ENCODE assay signal across 8 mouse cellular contexts in the genomic region with DNA sequence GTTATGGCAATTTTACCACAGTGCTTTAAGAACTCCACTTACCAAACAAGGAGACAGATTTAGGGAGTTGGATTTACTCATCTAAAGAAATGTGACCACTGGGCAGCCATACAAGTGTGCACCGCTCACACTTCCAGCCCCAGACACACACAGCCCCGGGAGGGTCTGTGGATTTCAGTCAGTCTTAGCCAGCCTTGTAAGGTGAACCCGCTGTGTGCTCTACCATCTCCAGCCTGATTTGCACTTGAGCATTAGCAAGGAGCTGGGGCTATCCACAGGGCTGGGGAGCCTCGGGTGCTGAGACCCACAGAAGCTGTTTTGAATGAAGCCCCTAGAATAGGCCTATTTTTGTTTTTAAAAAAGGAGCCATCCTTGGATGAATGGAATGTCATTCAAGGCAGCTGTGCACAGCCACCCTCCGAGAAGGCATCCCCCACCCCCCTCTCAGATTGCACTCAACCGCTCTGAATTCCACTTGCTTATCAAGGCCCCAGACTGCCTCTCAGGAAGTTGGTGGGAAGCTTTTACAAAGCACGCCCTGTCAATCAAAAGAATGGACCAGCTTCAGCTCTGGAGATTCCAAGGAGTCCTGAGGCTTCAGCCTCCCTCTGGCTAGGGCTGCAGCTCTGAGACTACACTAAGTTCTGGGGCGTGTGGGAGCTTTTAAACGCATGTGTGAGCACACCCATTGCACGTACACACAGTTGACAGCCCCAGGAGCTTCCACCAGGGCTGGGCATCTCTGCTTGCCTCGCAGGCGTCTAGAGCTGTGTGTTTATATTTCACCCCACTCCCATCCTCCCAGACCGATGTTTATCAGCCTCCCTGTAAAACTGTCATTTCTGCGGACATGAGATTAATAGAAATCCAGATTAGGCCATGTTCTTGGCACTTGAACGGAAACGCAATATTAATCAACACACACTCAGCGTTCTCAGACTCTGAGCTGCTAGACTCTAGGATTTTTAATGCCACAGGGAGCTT. TPM values are rescaled to one million over a fixed set of nuclear protein-coding genes. Genes with fewer than 3 reads are reported as not detected.
DNase-seq lines count a peak whose midpoint lies in the region; ATAC-seq lines count a peak whose summit lies in the region.

No protein-coding gene starts in this region.

- H3K9me3 ChIP-seq in megakaryocyte, embryonic 14.5 days = peaks cover 2% of the 10 kb centered on the region; the same call in 1 of the 2 replicates
- no peaks in the 10 kb centered on the region for H3K9me3 ChIP-seq in forebrain, embryonic 13.5 days (replicated peaks)
- no peaks in the 10 kb centered on the region for H3K9me3 ChIP-seq in limb, embryonic 11.5 days (ENCODE audit: control insufficient read depth, low read length)
- no peaks in the 10 kb centered on the region for H3K9me3 ChIP-seq in midbrain, embryonic 15.5 days

- peak; percentile 29 for DNase-seq in limb, embryonic 11.5 days (ENCODE audit: low spot score)
- DNase-seq in gastrocnemius, postnatal 4 days (ENCODE audit: low spot score in 2 of 2) = no peak
- no peak for DNase-seq in adrenal gland, postnatal 36 days
- no peak for DNase-seq in adrenal gland, postnatal 25 days

- 19% methylated on average over 17 of the region's 17 CpGs for WGBS in forebrain, embryonic 13.5 days
- WGBS in limb, embryonic 11.5 days = 35% methylated on average over 17 of the region's 17 CpGs
- WGBS in midbrain, embryonic 15.5 days = 16% methylated on average over 17 of the region's 17 CpGs

- H3K36me3 ChIP-seq in megakaryocyte, embryonic 14.5 days (replicated peaks; ENCODE audit: low read length) = no peaks in the 10 kb centered on the region
- H3K36me3 ChIP-seq in forebrain, embryonic 13.5 days (ENCODE audit: poor library complexity, severe bottlenecking) = peaks cover 10% of the 10 kb centered on the region
- H3K36me3 ChIP-seq in limb, embryonic 11.5 days (ENCODE audit: control insufficient read depth, insufficient read depth, low read length) = no peaks in the 10 kb centered on the region
- no peaks in the 10 kb centered on the region; the same call in 1 of the 2 replicates for H3K36me3 ChIP-seq in midbrain, embryonic 15.5 days (replicated peaks)

- peaks cover 57% of the 10 kb centered on the region for H3K4me1 ChIP-seq in megakaryocyte, embryonic 14.5 days
- peaks cover 60% of the 10 kb centered on the region for H3K4me1 ChIP-seq in forebrain, embryonic 13.5 days
- peaks cover 21% of the 10 kb centered on the region for H3K4me1 ChIP-seq in limb, embryonic 11.5 days (ENCODE audit: control insufficient read depth, insufficient read depth, low read length)
- H3K4me1 ChIP-seq in midbrain, embryonic 15.5 days = peaks cover 46% of the 10 kb centered on the region

- peak overlapping the region; percentile 24 for H3K4me2 ChIP-seq in forebrain, embryonic 13.5 days
- H3K4me2 ChIP-seq in limb, embryonic 11.5 days (ENCODE audit: low read depth, severe bottlenecking) = no peak overlapping the region
- H3K4me2 ChIP-seq in midbrain, embryonic 15.5 days = no peak overlapping the region

- no peak for ATAC-seq in megakaryocyte, adult 5-6 weeks (ENCODE audit: poor library complexity, severe bottlenecking)
- ATAC-seq in forebrain, embryonic 13.5 days = peak; percentile 73
- ATAC-seq in limb, embryonic 11.5 days (ENCODE audit: insufficient number of reproducible peaks, low FRiP score, low TSS enrichment, low read depth) = peak; percentile 21; the same call in 1 of the 2 replicates
- peak; percentile 64 for ATAC-seq in midbrain, embryonic 15.5 days (replicated peaks)

- H3K9ac ChIP-seq in forebrain, embryonic 13.5 days = peak overlapping the region; percentile 38; the same call in 1 of the 2 replicates
- H3K9ac ChIP-seq in limb, embryonic 11.5 days (ENCODE audit: low read length) = no peak overlapping the region
- H3K9ac ChIP-seq in midbrain, embryonic 15.5 days = no peak overlapping the region

- H3K4me3 ChIP-seq in megakaryocyte, embryonic 14.5 days (replicated peaks) = peak overlapping the region; percentile 51
- H3K4me3 ChIP-seq in forebrain, embryonic 13.5 days = no peak overlapping the region
- H3K4me3 ChIP-seq in limb, embryonic 11.5 days (ENCODE audit: low read depth, low read length) = no peak overlapping the region
- H3K4me3 ChIP-seq in midbrain, embryonic 15.5 days = no peak overlapping the region

- peak overlapping the region; percentile 78 for H3K27ac ChIP-seq in forebrain, embryonic 13.5 days
- H3K27ac ChIP-seq in limb, embryonic 11.5 days (replicated peaks; ENCODE audit: low read depth, low read length) = no peak overlapping the region
- H3K27ac ChIP-seq in midbrain, embryonic 15.5 days = peak overlapping the region; percentile 23

- H3K27me3 ChIP-seq in megakaryocyte, embryonic 14.5 days (replicated peaks) = peaks cover 64% of the 10 kb centered on the region
- H3K27me3 ChIP-seq in forebrain, embryonic 13.5 days = no peaks in the 10 kb centered on the region
- no peaks in the 10 kb centered on the region for H3K27me3 ChIP-seq in limb, embryonic 11.5 days (ENCODE audit: control insufficient read depth, insufficient read depth, low read length)
- H3K27me3 ChIP-seq in midbrain, embryonic 15.5 days (replicated peaks) = no peaks in the 10 kb centered on the region

RNA-seq across cellular contexts. Expression of gene Nuak1, which starts 57.2 kb away (rescaled TPM):
- 0.43 TPM in 1 of 2 replicates, not detected in the other for polyA plus RNA-seq in megakaryocyte, embryonic 14.5 days (2012; ENCODE audit: insufficient read depth, low replicate concordance)
- total RNA-seq in megakaryocyte, adult 5-6 weeks (2015) = 0.05 and 0.29 TPM in 2 replicates
- 0.11 and 0.37 TPM in 2 replicates for total RNA-seq in megakaryocyte, adult 5-6 weeks (2017)
- 5.3 and 7.4 TPM in 2 replicates for polyA plus RNA-seq in forebrain, embryonic 13.5 days (2015; fragmentation: Nextera tagmentation; extraction: Ambion mirVana)
- 1.9 and 2.0 TPM in 2 replicates for polyA plus RNA-seq in limb, embryonic 11.5 days (2014; fragmentation: Nextera tagmentation; extraction: Ambion mirVana)
- polyA plus RNA-seq in midbrain, embryonic 15.5 days (2015; fragmentation: Nextera tagmentation; extraction: Ambion mirVana) = 5.0 and 6.4 TPM in 2 replicates
- total RNA-seq in gastrocnemius, postnatal 4 days (2021) = 10 to 100 TPM; 19.9 to 20.7 TPM
- total RNA-seq in adrenal gland, postnatal 36 days (2021) = 1 to 10 TPM; 5.6 to 7.7 TPM
- total RNA-seq in adrenal gland, postnatal 25 days (2021) = 6.8 and 7.8 TPM in 2 replicates
